Mouse (Mus musculus) lung, embryonic 14.5 days (tissue): ENCODE results near the gene Cog7. TPM values are rescaled to one million over a fixed set of nuclear protein-coding genes. Genes with fewer than 3 reads are reported as not detected.
A peak's percentile ranks its signal among the peaks of the same experiment; 100 is the strongest.

Experiments
- ATAC-seq: fragments of 200-750 bp; cut with Nextera tagmentation; 2 replicates; pipeline ENCODE4 v1.8.0; 2017; ENCODE audit warnings: mild to moderate bottlenecking, moderate TSS enrichment, moderate library complexity; ENCODE audit not compliant: insufficient read depth
- DNase-seq: peaks from one replicate; pipeline ENCODE4 v3.0.0-alpha.2; 2015
- H3K27ac ChIP-seq: fragments of 300-500 bp; sonication (generic); 2 replicates; pipeline ENCODE4 v1.5.1; 2014; ENCODE audit warnings: low read depth, mild to moderate bottlenecking, moderate library complexity
- H3K27me3 ChIP-seq: fragments of 300-500 bp; sonication (generic); 2 replicates; pipeline ENCODE4 v1.6.1; 2014; ENCODE audit warnings: low read length, control low read depth; ENCODE audit not compliant: insufficient read depth
- H3K36me3 ChIP-seq: fragments of 300-500 bp; sonication (generic); 2 replicates; pipeline ENCODE4 v1.6.1; 2014; ENCODE audit warnings: control low read depth; ENCODE audit not compliant: insufficient read depth
- H3K4me1 ChIP-seq: fragments of 300-500 bp; sonication (generic); 2 replicates; pipeline ENCODE4 v1.6.1; 2014; ENCODE audit warnings: antibody characterized with exemption, control low read depth; ENCODE audit not compliant: insufficient read depth
- H3K4me2 ChIP-seq: fragments of 300-500 bp; sonication (generic); 2 replicates; pipeline ENCODE4 v1.6.1; 2014; ENCODE audit warnings: mild to moderate bottlenecking
- H3K4me3 ChIP-seq: fragments of 300-500 bp; sonication (generic); 2 replicates; pipeline ENCODE4 v1.5.1; 2014; ENCODE audit warnings: low read depth, low read length
- H3K9ac ChIP-seq: fragments of 300-500 bp; sonication (generic); 2 replicates; pipeline ENCODE4 v1.6.1; 2014
- H3K9me3 ChIP-seq: fragments of 300-500 bp; sonication (generic); 2 replicates; pipeline ENCODE4 v1.6.1; 2016; ENCODE audit warnings: low read depth, low read length, control low read depth
- CTCF ChIP-seq: IDR thresholded peaks from 2 replicates; pipeline ENCODE4 v1.5.1; 2016; ENCODE audit warnings: antibody characterized with exemption, low read depth
- WGBS: fragments of 180-500 bp; shearing (Covaris S2); extraction: QIAGEN DNeasy Blood & Tissue Kit; methylation state at CpG from one replicate; pipeline ENCODE4 v1.1.7; 2014; 5-methylcytosine and 5-hydroxymethylcytosine counted together
- polyA plus RNA-seq: library from polyadenylated mRNA; unstranded; fragments of >200 nt; fragmentation: Nextera tagmentation; extraction: Ambion mirVana; gene quantifications from 2 replicates; pipeline ENCODE4 v1.2.1, GENCODE M21; 2014

The Cog7 gene
- polyA plus RNA-seq, 1 experiment from 2014 or later = 23.1 TPM

GRCm38 (mm10) chr7:121931246-121931645 lies 50.3 kb downstream of the Cog7 start:
- ATAC-seq (peak; percentile 15; the same call in 1 of the 2 replicates), DNase-seq (peak; percentile 44)
- Histone ChIP-seq H3K27me3 (no peaks in the 10 kb centered on the region), H3K4me1 (peaks cover 1% of the 10 kb centered on the region; the same call in 1 of the 2 replicates), H3K27ac (no peak overlapping the region), H3K36me3 (peaks cover 32% of the 10 kb centered on the region), H3K9ac (no peak overlapping the region), H3K9me3 (no peaks in the 10 kb centered on the region), H3K4me3 (no peak overlapping the region), H3K4me2 (no peak overlapping the region)
- WGBS = 44% methylated on average over 7 of the region's 7 CpGs
- no peak for TF ChIP-seq CTCF

GRCm38 (mm10) chr7:121927882-121928281 lies 53.6 kb downstream of the Cog7 start:
- DNase-seq (no peak), ATAC-seq (no peak)
- WGBS = 85% methylated on average over 2 of the region's 2 CpGs

GRCm38 (mm10) chr7:121924361-121924760 lies 57.1 kb downstream of the Cog7 start:
- no peak overlapping the region for H3K27ac ChIP-seq
- peaks cover 39% of the 10 kb centered on the region for H3K36me3 ChIP-seq
- ATAC-seq = no peak
- no peak for DNase-seq
- no peaks in the 10 kb centered on the region for H3K9me3 ChIP-seq
- no peak overlapping the region for H3K9ac ChIP-seq
- H3K4me2 ChIP-seq = no peak overlapping the region
- no peaks in the 10 kb centered on the region for H3K4me1 ChIP-seq
- no peak for TF ChIP-seq CTCF
- H3K4me3 ChIP-seq = no peak overlapping the region
- H3K27me3 ChIP-seq = no peaks in the 10 kb centered on the region
- 96% methylated on average over 7 of the region's 7 CpGs for WGBS

More at GRCm38 (mm10) chr7:121927882-121928281, 53.6 kb downstream of the Cog7 start:
- Histone ChIP-seq H3K9ac (no peak overlapping the region), H3K36me3 (peaks cover 45% of the 10 kb centered on the region), H3K27me3 (no peaks in the 10 kb centered on the region), H3K9me3 (no peaks in the 10 kb centered on the region), H3K4me3 (no peak overlapping the region), H3K4me1 (no peaks in the 10 kb centered on the region), H3K27ac (no peak overlapping the region), H3K4me2 (no peak overlapping the region)
- no peak for TF ChIP-seq CTCF

DNA sequence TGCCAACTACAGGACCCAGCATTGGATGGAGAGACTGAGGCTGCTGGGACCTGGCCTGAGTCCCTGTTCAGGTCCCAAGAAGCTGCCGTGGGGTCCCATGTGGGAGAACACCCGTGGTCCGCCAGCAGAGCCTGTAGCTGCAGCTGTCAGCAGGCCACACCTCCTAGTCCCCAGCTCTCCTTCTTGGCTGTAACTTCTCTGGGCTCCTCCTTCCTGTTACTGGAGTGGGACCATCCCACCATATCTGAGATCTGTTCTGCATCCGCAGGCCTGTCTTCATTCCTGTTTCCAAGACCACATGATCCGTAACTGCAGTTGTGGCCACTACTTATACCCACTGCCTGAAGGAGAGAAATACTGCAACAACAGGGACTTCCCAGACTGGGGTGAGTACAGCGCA lies 67.6 kb downstream of the Cog7 start:
- 56% methylated on average over 6 of the region's 6 CpGs for WGBS
- H3K4me3 ChIP-seq = no peak overlapping the region
- no peaks in the 10 kb centered on the region for H3K36me3 ChIP-seq
- no peak overlapping the region for H3K4me2 ChIP-seq
- DNase-seq = no peak
- no peak for TF ChIP-seq CTCF
- no peak overlapping the region for H3K9ac ChIP-seq
- no peaks in the 10 kb centered on the region for H3K4me1 ChIP-seq
- H3K27ac ChIP-seq = no peak overlapping the region
- ATAC-seq = peak; percentile 41; the same call in 1 of the 2 replicates
- H3K9me3 ChIP-seq = no peaks in the 10 kb centered on the region
- no peaks in the 10 kb centered on the region for H3K27me3 ChIP-seq

- no peaks in the 10 kb centered on the region for H3K27me3 ChIP-seq
- no peak for ATAC-seq
- no peak; the same call in 1 of the 2 replicates for TF ChIP-seq CTCF
- H3K4me1 ChIP-seq = no peaks in the 10 kb centered on the region
- no peak overlapping the region for H3K4me2 ChIP-seq
- 67% methylated on average over 8 of the region's 8 CpGs for WGBS
- no peak overlapping the region for H3K27ac ChIP-seq
- H3K9me3 ChIP-seq = no peaks in the 10 kb centered on the region
- H3K36me3 ChIP-seq = no peaks in the 10 kb centered on the region
- H3K4me3 ChIP-seq = no peak overlapping the region
- no peak for DNase-seq
- no peak overlapping the region for H3K9ac ChIP-seq
These were observed 69.3 kb downstream of the Cog7 start for GRCm38 (mm10) chr7:121912250-121912649.

- no peak overlapping the region for H3K9ac ChIP-seq
These were observed 74.6 kb downstream of the Cog7 start for GRCm38 (mm10) chr7:121906879-121907278.

GRCm38 (mm10) chr7:121902757-121903411 lies 78.6 kb downstream of the Cog7 start:
- peak; percentile 76 for DNase-seq

More at GRCm38 (mm10) chr7:121906879-121907278, 74.6 kb downstream of the Cog7 start:
- ATAC-seq = no peak
- Histone ChIP-seq H3K4me3 (no peak overlapping the region), H3K36me3 (no peaks in the 10 kb centered on the region), H3K27me3 (no peaks in the 10 kb centered on the region), H3K9me3 (no peaks in the 10 kb centered on the region), H3K4me1 (no peaks in the 10 kb centered on the region), H3K27ac (no peak overlapping the region), H3K4me2 (no peak overlapping the region)
- DNase-seq = no peak
- 63% methylated on average over 4 of the region's 4 CpGs for whole genome bisulfite sequencing
- TF ChIP-seq CTCF = no peak

More at GRCm38 (mm10) chr7:121902757-121903411, 78.6 kb downstream of the Cog7 start:
- WGBS = 49% methylated on average over 8 of the region's 8 CpGs
- TF ChIP-seq CTCF = no peak
- peak; percentile 84; the same call in 1 of the 2 replicates for ATAC-seq
- Histone ChIP-seq H3K27ac (no peak overlapping the region; the same call in 1 of the 2 replicates), H3K36me3 (no peaks in the 10 kb centered on the region), H3K9ac (no peak overlapping the region), H3K27me3 (no peaks in the 10 kb centered on the region), H3K4me3 (no peak overlapping the region), H3K4me2 (no peak overlapping the region), H3K4me1 (no peaks in the 10 kb centered on the region), H3K9me3 (no peaks in the 10 kb centered on the region)
